Mouse (Mus musculus) ES-Bruce4 (cell line): ENCODE data around the gene Cs. TPM values are rescaled to one million over a fixed set of nuclear protein-coding genes. Genes with fewer than 3 reads are reported as not detected.

Experiments
- H3K27ac ChIP-seq: 2 replicates; pipeline ENCODE4 v1.5.1; 2012; ENCODE audit warnings: low read length, inconsistent platforms; ENCODE audit not compliant: insufficient read depth
- H3K27me3 ChIP-seq: 2 replicates; pipeline ENCODE4 v1.6.1; 2012; ENCODE audit warnings: mild to moderate bottlenecking, low read length, inconsistent platforms; ENCODE audit not compliant: control insufficient read depth, poor library complexity, insufficient read depth, severe bottlenecking
- H3K36me3 ChIP-seq: 2 replicates; pipeline ENCODE4 v1.6.1; 2012; ENCODE audit warnings: inconsistent platforms, mild to moderate bottlenecking, low read length, moderate library complexity; ENCODE audit not compliant: control insufficient read depth, poor library complexity, insufficient read depth, severe bottlenecking
- H3K4me1 ChIP-seq: one replicate; pipeline ENCODE4 v1.8.1; 2011; ENCODE audit warnings: low read length; ENCODE audit not compliant: control insufficient read depth, insufficient read depth
- H3K4me3 ChIP-seq: 2 replicates; pipeline ENCODE4 v1.5.1; 2011; ENCODE audit warnings: low read depth, mild to moderate bottlenecking, low read length
- H3K9ac ChIP-seq: 2 replicates; pipeline ENCODE4 v1.6.1; 2012; ENCODE audit warnings: low read depth, mild to moderate bottlenecking, inconsistent platforms; ENCODE audit not compliant: poor library complexity, severe bottlenecking
- H3K9me3 ChIP-seq: replicated peaks from 2 replicates; pipeline ENCODE4 v1.6.1; 2012; ENCODE audit warnings: mild to moderate bottlenecking, low read length, inconsistent platforms; ENCODE audit not compliant: control insufficient read depth, poor library complexity, insufficient read depth, severe bottlenecking
- CTCF ChIP-seq: IDR thresholded peaks from one replicate; pipeline ENCODE4 v1.8.1; 2011; ENCODE audit warnings: low read depth, low read length
- EP300 ChIP-seq: IDR thresholded peaks from 2 replicates; pipeline ENCODE4 v1.6.1; 2011; ENCODE audit warnings: low read depth, low read length; ENCODE audit not compliant: insufficient read depth
- POLR2A ChIP-seq: IDR thresholded peaks from one replicate; pipeline ENCODE4 v1.8.1; 2011; ENCODE audit warnings: low read length; ENCODE audit not compliant: insufficient read depth
- polyA plus RNA-seq: library from polyadenylated mRNA; stranded (reverse); fragments of >200 nt; gene quantifications from 2 replicates; pipeline ENCODE4 v1.2.4, GENCODE M21; 2011; ENCODE audit warnings: low read depth; ENCODE audit not compliant: missing spikeins, insufficient read depth, insufficient read length

The Cs gene
- polyA plus RNA-seq, 1 experiment: 197 TPM

DNA sequence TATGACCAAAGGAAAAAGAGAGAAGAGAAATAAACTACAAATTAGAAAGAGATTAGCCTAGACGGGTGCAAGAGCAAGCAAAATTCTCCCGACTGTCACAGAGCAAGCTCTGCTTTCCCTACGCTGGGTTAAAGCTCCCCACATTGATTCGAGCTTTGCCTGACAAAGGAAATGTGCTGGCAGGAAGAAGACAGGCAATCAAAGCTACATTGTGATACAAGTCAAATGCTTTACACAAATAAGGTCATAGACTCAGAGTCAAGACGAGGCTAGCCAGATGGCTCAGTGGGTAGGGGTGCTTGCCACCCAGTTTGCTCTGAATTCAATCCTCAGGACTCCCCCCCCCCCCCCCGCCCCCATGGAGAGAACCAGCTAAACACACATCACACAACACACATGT lies 32.5 kb downstream of the Cs start:
- H3K4me1 ChIP-seq: no peaks in the 10 kb centered on the region
- TF ChIP-seq EP300 (0 out of 2 replicates have a peak, but pooled peaks have one; percentile 24), CTCF (no peak), POLR2A (no peak)

DNA sequence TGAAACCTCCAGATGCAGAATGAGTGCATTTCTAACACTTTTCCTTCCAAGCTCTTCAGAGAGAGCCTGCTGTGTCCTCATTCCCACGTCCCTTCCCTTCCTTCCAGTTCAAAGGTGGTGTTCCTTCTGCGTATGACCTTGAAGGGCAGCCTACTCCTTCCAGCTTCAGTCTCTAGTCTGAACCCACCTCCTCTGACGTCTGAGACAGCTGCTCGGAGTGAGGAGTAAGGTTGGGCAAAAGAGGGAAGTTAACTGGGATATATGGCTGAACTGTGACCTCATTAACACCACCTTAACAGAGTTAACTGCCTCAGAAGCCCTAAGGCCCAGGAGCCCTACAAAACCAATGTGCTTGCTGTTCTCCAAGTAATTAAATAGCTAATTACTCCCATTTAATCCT lies 33.1 kb downstream of the Cs start:
- H3K4me1 ChIP-seq: no peaks in the 10 kb centered on the region
- TF ChIP-seq EP300 (no peak), CTCF (no peak), POLR2A (no peak)
- no peaks in the 10 kb centered on the region for H3K27me3 ChIP-seq
- H3K4me3 ChIP-seq: no peak overlapping the region
- no peaks in the 10 kb centered on the region for H3K9me3 ChIP-seq
- no peak overlapping the region for H3K9ac ChIP-seq
- no peaks in the 10 kb centered on the region for H3K36me3 ChIP-seq
- H3K27ac ChIP-seq: peak overlapping the region; percentile 47; the same call in 1 of the 2 replicates

More for the DNA sequence above, 32.5 kb downstream of the Cs start:
- H3K27ac ChIP-seq: no peak overlapping the region
- no peak overlapping the region for H3K4me3 ChIP-seq
- H3K27me3 ChIP-seq: no peaks in the 10 kb centered on the region
- H3K9ac ChIP-seq: no peak overlapping the region
- H3K36me3 ChIP-seq: no peaks in the 10 kb centered on the region; the same call in 1 of the 2 replicates
- no peaks in the 10 kb centered on the region for H3K9me3 ChIP-seq

- H3K27ac ChIP-seq: no peak overlapping the region
- no peak for TF ChIP-seq CTCF
- TF ChIP-seq POLR2A: no peak
- no peak overlapping the region for H3K4me3 ChIP-seq
- no peak overlapping the region for H3K9ac ChIP-seq
- H3K9me3 ChIP-seq: no peaks in the 10 kb centered on the region
- H3K36me3 ChIP-seq: no peaks in the 10 kb centered on the region
- H3K27me3 ChIP-seq: no peaks in the 10 kb centered on the region
- H3K4me1 ChIP-seq: no peaks in the 10 kb centered on the region
Observed at GRCm38 (mm10) chr10:128372142-128372541, 34.6 kb downstream of the Cs start.

GRCm38 (mm10) chr10:128372989-128373748 lies 35.6 kb downstream of the Cs start:
- H3K27ac ChIP-seq: peak overlapping the region; percentile 78
- no peaks in the 10 kb centered on the region for H3K4me1 ChIP-seq
- no peaks in the 10 kb centered on the region for H3K9me3 ChIP-seq
- no peak overlapping the region for H3K4me3 ChIP-seq
- H3K27me3 ChIP-seq: no peaks in the 10 kb centered on the region
- H3K36me3 ChIP-seq: no peaks in the 10 kb centered on the region
- no peak overlapping the region for H3K9ac ChIP-seq
- TF ChIP-seq POLR2A: no peak
- no peak; the same call in 1 of the 2 replicates for TF ChIP-seq EP300
- TF ChIP-seq CTCF: no peak

- Histone ChIP-seq H3K9ac (no peak overlapping the region), H3K27me3 (no peaks in the 10 kb centered on the region), H3K36me3 (peaks cover under 1% of the 10 kb centered on the region; the same call in 1 of the 2 replicates), H3K4me3 (no peak overlapping the region), H3K4me1 (no peaks in the 10 kb centered on the region), H3K9me3 (no peaks in the 10 kb centered on the region), H3K27ac (no peak overlapping the region)
- peak; percentile 83 for TF ChIP-seq CTCF
- 0 out of 2 replicates have a peak, but pooled peaks have one; percentile 60 for TF ChIP-seq EP300
- TF ChIP-seq POLR2A: no peak
Observed at GRCm38 (mm10) chr10:128374393-128374792, 36.9 kb downstream of the Cs start.

DNA sequence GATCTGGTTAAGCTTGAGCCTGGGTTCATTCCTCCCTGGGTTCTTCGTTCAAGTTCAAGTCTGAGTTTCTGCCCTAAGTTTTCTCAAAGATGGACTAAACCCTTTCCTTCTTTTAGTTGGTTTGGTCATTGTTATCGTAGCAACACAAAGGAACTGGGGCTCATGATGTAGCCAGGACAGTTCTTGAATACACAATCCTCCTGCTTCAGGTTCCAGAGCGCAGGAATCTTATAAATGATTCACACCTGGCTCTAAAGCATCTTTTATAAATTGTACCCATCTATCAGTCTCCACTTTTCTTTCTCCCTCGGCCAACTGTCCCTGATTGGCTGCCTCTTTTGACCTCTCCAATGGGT lies 38.5 kb downstream of the Cs start:
- TF ChIP-seq POLR2A (no peak), CTCF (no peak), EP300 (no peak)
- peak overlapping the region; percentile 81 for H3K4me3 ChIP-seq
- H3K27me3 ChIP-seq: no peaks in the 10 kb centered on the region
- peak overlapping the region; percentile 99; the same call in 1 of the 2 replicates for H3K9ac ChIP-seq
- H3K36me3 ChIP-seq: peaks cover 4% of the 10 kb centered on the region; the same call in 1 of the 2 replicates
- no peaks in the 10 kb centered on the region for H3K9me3 ChIP-seq
- H3K27ac ChIP-seq: peak overlapping the region; percentile 27
- H3K4me1 ChIP-seq: no peaks in the 10 kb centered on the region
